11 mouse cellular contexts compared by ENCODE assay signal in genomic region chr12:78688876-78689275, GRCm38 (mm10).
"Had no signal": no experiment of that assay in that cellular context is flagged by ENCODE, and none has a peak within 500 bp of the region (broad histone marks: within the 10 kb centered on the region; RNA-seq: fewer than 3 reads in every experiment).

No protein-coding gene starts in this region.

- DNase-seq: kidney, adult 18-20 months; kidney, adult 9 months; kidney, postnatal 25 days; layer of hippocampus, postnatal 36 days; liver; lung, adult 18-20 months; lung, postnatal 10 days; lung, postnatal 36 days; thymus, adult 2 months; thymus, postnatal 14 days; thymus, postnatal 4 days had no signal
